Mouse (Mus musculus): ENCODE data around the gene Alox12.

The Alox12 gene

GRCm38 (mm10) chr11:70254931-70255531 lies at the start of gene Alox12:
Gene Alox12 (minus strand): TSS chr11:70255353.
- no peak for DNase-seq

DNA sequence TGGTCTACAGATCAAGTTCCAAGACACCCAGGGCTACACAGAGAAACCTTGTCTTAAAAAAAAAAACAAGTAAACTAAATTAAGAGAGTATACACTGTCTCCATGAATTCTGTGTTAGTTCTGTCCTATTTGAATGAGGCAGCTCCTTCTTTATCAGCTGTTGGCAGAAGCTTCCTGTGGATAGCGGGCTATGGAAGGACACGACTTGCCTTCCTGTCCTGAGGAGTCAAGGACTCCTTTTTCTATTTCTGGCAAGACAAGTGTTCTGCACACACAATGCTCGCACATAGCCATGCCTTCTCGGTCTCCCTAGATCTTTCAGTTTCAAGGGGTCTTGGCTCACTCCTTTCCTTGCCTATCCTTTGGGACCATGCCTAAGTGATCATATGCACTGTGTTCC lies 47.1 kb upstream of the Alox12 start:
- DNase-seq: no peak

GRCm38 (mm10) chr11:70297836-70298454 lies 42.8 kb upstream of the Alox12 start:
- peak in 1 of 2 experiments; percentile 21 for DNase-seq

DNA sequence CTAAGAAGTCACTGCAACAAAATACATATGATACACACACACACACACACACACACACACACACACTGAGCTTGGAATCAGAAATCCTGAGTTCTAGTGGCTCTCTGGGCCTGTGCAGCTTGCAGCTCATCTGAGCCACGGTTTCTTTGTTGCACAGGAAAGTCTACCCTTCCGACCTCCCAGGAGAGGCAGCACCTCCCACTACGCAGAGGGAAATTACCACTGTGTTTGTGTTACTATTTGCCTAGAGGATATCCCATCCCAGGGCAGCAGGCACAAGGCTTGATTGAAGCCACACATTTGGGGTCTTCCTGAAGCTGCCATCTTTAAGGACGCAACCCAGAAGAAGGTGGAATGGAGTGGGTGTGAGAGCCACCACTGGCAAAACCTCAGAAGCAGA lies 42.3 kb upstream of the Alox12 start:
- DNase-seq: no peak

DNA sequence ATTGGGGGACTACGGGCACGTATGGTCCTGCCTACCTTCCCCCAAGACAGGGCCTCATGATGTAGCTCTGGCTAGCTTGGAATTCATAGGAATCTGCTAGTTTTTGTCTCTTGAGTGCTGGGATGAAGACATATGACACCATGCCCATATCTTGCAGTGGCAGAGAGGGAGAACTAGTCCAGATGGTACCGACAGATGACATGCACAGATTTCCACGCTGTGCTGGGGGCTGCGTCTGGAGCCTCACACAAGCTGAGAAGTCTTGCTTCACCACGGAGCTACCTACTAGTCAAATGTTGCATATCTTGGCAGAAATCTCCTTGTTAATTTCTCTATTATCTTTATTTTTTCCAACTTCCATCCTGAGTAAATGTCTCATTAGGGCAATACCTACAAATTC lies 38.7 kb upstream of the Alox12 start:
- no peak for DNase-seq

DNA sequence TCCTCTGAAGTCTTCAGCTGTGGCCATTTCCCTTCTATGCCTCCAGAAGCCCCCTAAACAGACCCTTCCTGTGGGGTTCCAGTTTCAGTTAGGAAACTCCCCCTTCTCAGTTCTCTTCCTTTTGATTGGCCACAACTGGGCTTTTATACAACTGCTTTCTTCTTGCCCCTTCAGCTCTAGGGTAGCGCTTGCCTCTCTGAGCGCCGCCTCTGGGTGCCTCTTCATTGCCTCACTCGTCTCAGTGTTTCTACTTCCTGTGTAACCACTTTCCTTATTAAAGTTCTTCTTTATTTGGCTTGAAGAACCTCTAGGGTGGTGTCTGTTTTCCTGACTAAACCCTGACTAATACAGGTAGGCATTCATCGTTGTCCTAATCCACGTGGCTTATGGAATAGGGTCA lies 36.1 kb upstream of the Alox12 start:
- DNase-seq: no peak

GRCm38 (mm10) chr11:70289236-70289635 lies 34.1 kb upstream of the Alox12 start:
- DNase-seq: no peak

DNA sequence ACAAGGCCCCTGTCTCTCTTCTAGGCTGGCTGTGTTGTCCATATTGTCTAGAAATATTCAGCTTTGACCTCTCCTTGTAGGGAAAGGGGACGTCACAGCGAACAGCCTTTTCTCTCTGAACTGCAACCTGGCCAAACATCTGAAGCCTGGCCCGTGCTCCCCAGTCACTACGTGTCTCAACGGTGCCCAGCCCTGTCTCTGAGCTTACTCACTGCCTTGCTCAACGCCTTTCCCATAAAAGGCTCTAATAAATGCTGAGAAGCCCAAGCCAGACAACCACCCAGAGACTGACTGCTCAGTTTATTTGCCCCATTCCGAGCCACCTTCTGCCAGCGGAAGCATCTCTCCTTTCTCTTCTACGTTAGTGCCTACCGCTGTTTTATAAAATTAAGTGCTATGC lies 32.9 kb upstream of the Alox12 start:
- DNase-seq: no peak

GRCm38 (mm10) chr11:70285686-70286085 lies 30.5 kb upstream of the Alox12 start:
- DNase-seq: no peak

- DNase-seq: no peak
Observed at GRCm38 (mm10) chr11:70284757-70285156, 29.6 kb upstream of the Alox12 start.

GRCm38 (mm10) chr11:70283666-70284065 lies 28.5 kb upstream of the Alox12 start:
- DNase-seq: no peak

DNA sequence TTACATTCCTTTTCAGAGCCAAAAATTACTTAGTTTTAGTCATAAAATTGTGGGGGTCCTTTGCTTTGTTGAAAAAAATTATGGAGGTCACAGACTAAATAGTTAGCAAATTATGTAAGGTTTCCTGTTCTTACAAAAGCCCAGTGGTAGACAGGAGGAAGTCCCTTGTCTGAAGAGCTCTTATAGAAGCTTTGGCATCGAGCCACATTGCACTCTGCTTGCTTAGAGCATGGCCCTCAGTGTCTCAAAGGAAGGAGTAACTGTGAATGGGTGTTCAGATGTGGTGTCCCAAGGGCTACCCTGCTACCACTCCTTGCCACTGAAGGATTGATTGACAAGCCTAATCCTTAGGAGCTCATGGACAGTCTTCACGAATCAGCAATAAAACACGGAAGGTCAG lies 25.3 kb upstream of the Alox12 start:
- DNase-seq: peak in 1 of 2 experiments; percentile 30

DNA sequence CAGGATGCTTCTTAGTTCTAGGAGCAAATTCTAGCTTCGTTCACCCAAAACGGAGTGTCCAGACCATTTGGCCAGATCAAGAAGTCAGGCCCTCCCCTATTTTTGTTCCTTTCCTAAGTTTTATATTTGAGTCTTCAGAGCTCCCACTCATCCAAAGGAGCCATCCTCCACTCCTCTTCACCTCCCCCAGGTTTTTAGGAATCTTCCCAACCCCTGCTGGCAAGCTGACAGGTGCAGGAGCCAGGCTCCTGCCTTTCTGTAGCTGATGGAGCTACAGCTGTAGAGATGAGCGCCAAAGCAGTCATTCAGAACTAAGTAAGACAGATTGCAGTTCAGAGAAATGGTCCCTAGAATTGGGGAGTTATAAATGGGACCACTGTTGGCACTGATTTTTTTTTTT lies 23.8 kb upstream of the Alox12 start:
- no peak for DNase-seq

- DNase-seq: no peak
Observed at GRCm38 (mm10) chr11:70271641-70272040, 16.5 kb upstream of the Alox12 start.

DNA sequence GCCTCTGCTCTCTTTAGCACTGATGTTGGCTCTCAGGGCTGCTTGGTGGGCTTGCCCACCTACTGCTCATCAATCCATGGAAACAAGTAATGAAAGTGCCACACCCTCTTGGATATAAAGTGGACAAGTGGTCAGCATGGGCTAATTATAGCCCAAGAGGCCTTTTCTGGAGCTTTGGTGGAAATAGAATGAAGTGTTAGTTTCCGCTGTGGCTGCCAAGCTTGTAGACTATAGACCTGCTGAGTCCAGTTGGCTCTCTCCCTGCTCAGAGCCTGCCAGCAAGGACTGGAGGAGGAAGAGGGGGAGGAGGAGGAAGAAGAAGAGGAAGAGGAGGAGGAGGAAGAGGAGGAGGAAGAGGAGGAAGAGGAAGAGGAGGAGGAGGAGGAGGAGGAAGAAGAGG lies 11.3 kb upstream of the Alox12 start:
- no peak for DNase-seq

- no peak for DNase-seq
Observed at GRCm38 (mm10) chr11:70265819-70266218, 10.7 kb upstream of the Alox12 start.

DNA sequence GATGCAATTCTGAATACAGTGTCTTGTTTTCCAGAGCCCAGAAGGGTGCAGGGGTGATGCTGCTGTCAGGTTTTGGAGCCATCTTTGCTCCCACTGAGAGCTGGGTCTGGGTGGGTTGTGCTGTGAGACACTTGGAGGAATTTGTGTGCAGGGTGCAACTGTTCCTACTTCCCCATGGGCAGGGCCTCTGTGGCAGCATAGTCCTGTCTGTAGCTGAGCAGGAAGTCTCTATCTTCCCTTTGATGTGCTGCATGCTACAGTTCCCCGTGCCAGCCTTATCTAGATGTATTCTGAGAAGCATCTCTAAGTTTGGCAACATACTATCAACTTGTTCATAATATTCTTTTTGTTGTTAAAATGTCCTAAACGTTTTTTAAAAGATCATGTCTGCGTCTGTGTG lies 10.1 kb upstream of the Alox12 start:
- no peak for DNase-seq

DNA sequence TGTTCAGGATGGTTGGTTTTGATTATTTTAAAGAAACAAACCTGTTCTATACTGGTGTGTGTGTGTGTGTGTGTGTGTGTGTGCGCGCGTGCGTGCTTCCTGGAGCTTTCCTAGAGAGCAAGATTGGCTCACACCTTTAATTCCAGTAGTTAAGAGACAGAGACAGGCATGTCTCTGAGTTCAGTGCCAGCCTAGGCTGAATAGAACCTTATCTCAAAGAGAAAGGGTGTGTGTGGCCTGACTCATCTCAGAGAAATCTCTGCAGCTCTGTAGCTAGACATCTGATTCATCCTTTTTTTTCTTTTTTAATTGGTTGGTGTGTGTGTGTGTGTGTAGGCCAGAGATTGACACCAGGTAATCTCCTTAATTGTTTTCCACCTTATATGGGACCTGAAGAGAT lies 3.9 kb upstream of the Alox12 start:
- no peak for DNase-seq

DNA sequence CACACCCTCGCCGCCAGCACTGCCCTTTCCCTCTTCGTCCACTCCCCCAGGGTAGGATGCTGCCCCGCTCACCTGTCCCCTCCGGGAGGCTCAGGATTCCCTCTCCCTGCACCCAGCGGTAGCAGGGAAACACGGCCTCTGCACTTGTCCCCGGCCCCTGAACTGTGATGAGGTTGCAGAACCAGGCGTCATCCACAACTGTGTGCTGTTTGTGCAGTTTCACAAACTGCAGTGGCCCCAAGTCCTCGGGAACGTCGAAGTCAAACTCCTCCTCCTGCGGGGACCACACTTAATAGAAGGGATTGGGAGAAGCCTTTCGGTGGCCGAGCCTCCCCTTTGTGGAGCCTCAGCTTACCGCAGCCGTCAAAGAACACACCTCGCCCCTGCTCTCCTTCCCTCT lies 816 bp downstream of the Alox12 start:
- no peak for DNase-seq

- no peak for DNase-seq
Observed at GRCm38 (mm10) chr11:70251853-70252252, 3.3 kb downstream of the Alox12 start.

- DNase-seq: no peak
Observed at GRCm38 (mm10) chr11:70250150-70250549, 5.0 kb downstream of the Alox12 start.

- DNase-seq: peak in 1 of 2 experiments; percentile 72
Observed at GRCm38 (mm10) chr11:70247136-70247845, 7.9 kb downstream of the Alox12 start.

DNA sequence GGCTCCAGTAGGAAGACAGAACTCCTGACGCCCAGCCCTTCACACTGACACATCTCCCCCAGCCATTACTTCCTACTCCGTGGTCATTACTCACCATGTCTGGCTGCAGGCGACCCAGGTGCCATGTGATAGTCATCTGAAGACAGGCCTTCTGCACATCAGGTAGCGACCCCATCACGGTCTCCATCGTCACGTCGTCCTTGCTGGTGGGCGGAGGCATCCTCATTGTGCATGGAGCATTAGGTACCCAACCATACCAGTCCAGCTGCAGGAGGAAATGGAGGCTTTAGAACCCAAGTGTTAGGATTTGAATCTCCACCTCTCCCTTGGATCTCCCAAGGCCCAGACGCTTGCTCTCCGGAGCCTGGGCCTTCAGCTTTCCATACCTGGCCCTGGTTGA lies 12.6 kb downstream of the Alox12 start:
- no peak for DNase-seq

GRCm38 (mm10) chr11:70239541-70240279 lies 15.4 kb downstream of the Alox12 start, which contains the start of the genes Gm21988 and Rnasek:
Gene Gm21988 (minus strand): TSS chr11:70239830.
Gene Rnasek (minus strand): TSS chr11:70239842.
- DNase-seq: peak; percentile 61 to 75

Data from spleen, adult 18-20 months (tissue).